Mouse (Mus musculus): ENCODE data around the gene Olfr1199.

Olfr1199 gene

GRCm38 (mm10) chr2:88760369-88760768, at the start of gene Olfr1199:
Gene Olfr1199, minus strand, starts transcription at chr2:88760469.
- no peak for DNase-seq (ENCODE audit: low spot score)

DNA sequence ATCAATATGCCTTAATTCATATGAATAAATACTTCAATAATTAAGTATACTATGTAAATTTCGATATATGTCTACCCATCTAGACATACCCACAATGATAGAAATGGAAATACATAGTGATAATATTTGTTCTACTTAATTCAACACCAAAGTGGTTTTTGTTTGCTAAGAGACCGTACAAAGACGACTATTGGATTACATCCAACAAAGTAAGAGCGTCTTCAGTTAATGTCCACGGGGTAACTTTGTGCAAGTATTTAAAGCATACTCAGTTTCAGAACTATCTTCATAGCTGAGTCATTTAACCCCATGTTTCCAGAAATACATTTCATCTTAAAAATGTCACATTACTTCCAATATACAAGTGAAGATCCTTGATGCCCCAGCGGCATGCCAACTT, 32.5 kb upstream of the Olfr1199 start, which contains the start of gene Olfr1201:
TSS of gene Olfr1201 (plus strand) at position 301 of the 400 bp plus-strand sequence.
- no peak for DNase-seq (ENCODE audit: low spot score)

- no peak for DNase-seq (ENCODE audit: low spot score)
Observed at GRCm38 (mm10) chr2:88770388-88770787, 10.1 kb upstream of the Olfr1199 start, which contains the start of gene Olfr1200. Gene Olfr1200, minus strand, starts transcription at chr2:88770488.

GRCm38 (mm10) chr2:88751270-88751669, 9.0 kb downstream of the Olfr1199 start, which contains the start of gene Olfr1198:
Gene Olfr1198, minus strand, starts transcription at chr2:88751370.
- no peak for DNase-seq (ENCODE audit: low spot score)

GRCm38 (mm10) chr2:88743379-88743778, 16.9 kb downstream of the Olfr1199 start:
- DNase-seq (ENCODE audit: low spot score) = no peak

- no peak for DNase-seq (ENCODE audit: low spot score)
Observed at GRCm38 (mm10) chr2:88732266-88732665, 28.0 kb downstream of the Olfr1199 start, which contains the start of gene Olfr1197. Gene Olfr1197, minus strand, starts transcription at chr2:88732366.

DNA sequence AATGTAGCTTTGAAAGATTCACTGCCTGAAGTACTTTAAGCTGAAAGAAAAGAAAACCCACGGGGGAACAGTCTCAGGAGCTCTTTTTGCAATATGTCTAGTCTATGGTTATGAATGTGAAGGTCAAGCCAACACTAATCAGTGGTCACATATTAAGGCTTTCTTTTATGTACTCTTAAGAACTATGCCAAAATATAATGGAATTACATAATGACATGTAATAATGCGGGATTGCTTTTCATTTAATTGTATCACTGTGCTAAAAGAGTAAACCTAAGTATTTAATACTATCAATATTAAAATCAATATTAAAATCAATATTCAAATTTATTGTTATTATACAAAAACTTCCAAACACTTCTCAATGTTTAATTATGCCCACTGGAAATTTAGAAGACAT, 55.8 kb downstream of the Olfr1199 start, which contains the start of gene Olfr1196:
TSS of gene Olfr1196 (minus strand) at position 101 of the 400 bp plus-strand sequence.
- no peak for DNase-seq (ENCODE audit: low spot score)

Data from c-Kit-positive CD71-positive TER-119-positive erythroid progenitor cells, embryonic 14.5 days (primary cell).